Mouse (Mus musculus): Measurements from ENCODE around the gene Tpsb2.

The Tpsb2 gene

DNA sequence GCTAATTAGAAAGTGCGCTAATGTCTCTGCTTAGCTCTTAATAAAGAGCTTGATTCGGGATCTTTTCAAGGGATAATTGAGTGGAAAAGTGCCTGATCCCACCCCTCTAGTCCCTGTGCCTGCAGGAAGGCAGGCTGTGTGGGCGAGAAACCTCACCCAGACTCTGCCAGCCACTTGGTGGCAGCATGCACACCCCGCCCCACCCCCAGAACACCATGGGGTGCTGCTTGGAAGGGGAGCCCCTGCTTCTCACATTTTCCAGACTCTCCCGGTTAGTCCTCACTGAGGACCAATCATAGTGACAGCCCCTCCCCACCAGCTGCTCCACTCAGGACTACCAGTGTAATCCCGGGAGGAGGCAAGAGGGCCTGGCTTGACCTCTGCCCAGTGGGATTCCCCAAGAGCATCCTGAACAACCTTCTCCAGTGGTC lies 39.9 kb downstream of the Tpsb2 start:
- DNase-seq (ENCODE audit: extremely low read depth, low read depth): no peak

DNA sequence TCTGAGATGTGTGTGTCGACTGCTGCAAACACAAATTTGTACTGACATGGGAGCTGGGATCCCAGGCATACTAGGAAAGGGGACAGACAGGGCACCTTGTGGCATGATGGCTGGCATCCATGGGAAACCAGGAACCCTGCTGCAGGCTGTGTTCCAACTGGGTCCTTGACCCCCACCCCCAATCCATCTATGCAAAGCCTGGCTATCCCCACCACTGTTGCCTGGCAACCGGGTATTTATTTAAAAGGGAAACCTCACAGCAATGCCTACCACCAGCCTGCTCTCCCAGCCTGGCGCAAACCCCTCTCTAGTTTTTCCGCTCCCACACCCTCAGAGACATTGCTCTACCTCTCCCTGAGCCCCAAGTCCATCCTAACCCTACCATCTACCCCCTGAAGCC lies 41.2 kb downstream of the Tpsb2 start:
- no peak for DNase-seq (ENCODE audit: extremely low read depth, low read depth)

DNA sequence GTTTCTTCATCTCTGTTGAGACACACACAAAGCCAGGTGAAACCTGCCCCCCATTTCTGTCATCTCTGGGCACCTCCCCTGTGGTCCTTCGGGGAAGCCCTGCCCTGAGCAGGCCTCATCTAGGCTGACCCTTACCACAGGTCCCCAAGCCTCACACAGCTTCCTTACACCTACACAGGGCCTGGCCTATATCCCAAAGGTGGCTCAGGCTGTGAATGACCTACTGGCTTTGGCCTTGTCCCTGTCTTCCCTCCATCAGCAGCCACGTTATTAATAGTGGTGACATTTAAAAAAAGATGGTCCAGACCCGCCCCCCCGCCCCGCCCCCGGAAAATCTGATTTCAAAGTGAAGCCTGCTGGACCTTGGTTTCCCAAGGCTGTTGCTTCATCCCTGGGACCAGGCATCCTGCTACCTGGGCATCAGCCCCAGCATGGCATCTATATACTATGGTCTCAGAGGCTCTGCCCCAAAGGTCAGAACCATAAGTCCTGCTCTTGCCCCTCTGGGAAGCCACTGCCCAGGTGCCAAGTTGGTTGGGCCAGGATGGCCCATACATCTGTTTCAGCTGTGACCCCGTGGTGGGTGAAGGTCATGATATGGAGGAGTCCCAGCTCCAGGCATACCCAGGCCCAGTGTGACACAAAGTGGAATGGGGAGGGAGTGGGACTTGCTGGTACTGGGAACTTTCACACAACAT lies 42.3 kb downstream of the Tpsb2 start:
- no peak for DNase-seq (ENCODE audit: extremely low read depth, low read depth)

DNA sequence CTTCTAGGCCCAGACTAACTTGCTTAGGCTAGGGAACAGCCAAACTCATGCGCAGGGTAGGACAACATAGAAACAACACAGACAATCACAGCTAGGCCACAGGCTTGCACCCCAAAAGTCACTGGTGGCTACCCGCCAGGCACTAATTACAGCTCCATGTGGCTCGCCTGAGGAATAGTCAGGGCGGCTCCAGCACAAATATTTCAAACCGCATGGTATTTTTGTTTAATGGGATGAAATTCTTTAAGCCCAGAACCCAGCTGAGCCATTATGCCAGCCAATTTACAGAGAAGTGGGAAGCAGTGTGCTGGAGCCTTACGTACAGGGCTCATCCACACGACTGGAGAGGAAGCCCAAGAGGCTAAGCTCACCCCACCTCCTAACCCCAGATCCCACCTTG lies 43.5 kb downstream of the Tpsb2 start:
- DNase-seq (ENCODE audit: extremely low read depth, low read depth): no peak

DNA sequence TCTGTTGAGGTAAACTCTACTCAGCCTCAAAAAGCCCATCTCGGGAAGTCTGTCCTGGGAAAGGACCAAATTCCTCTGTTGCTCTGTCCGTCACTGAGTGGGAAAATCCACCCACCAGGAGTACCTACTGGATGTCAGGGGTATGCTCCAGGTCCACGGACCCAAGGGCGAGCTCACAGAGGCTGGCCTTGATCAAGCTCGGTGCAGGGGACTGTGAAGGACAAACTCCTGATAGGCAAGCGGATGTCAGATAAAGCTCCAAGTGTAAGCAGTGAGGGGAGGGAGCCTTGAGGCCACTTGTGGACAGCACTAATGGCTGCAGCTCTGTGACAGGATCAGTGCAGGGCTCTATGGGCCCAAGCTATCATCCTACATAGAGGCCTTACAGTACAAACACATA lies 44.1 kb downstream of the Tpsb2 start:
- DNase-seq (ENCODE audit: extremely low read depth, low read depth): no peak

DNA sequence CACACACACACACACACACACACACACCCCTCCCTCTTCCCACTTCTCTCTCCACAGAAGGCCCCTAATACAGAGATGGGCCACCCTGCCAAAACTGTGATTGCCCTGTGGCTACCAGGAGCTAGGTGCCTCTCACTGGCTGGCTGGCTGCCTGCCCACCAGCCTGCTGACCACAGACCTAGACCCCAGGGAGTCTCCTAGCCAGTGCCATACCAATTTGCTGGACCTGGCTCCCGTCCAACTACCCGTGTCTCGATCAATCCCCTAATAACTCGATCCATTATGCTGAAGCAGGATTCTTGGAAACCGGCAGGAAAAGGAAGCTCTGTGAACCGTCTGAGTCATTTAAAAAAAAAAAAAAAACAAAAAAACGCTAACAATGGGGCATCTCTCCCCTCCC lies 44.7 kb downstream of the Tpsb2 start:
- no peak for DNase-seq (ENCODE audit: extremely low read depth, low read depth)

DNA sequence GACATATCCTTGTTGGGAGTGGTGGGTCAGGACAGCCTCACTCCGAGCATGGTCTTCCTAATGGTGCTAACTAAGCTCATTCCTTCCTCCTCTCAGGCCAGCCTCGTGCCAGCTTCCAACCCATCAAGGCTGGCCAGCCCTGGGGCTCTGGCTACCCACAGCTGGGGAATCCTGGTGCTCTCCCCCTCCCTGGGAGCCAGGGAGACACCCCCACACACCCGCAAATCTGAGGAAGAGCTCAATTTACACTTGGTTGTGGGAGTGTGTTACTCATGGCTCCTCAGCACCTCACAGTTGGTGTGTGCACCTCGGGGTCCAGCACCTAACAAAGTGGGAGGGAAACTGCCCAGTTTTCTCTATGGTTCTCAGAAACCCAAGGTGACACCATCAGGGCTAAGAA lies 45.1 kb downstream of the Tpsb2 start:
- DNase-seq (ENCODE audit: extremely low read depth, low read depth): no peak

DNA sequence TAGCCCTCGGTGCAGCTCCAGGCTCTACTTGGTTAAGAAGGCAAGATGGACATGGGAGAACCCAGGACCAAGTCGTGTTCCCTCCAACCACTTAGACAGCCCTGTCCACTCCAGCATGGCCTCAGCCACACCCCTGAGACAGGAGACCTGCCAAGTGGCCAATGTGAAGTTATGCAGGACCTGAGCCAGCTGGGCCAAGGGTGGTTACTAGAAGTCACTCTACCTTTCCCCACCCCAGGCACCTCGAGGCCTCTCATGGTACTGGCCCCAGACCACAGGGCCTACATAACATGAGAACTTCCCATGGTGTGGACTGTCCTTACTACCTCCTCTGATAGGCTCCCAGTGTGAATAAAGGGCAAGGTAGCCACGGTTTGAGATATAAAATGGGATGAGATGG lies 48.1 kb downstream of the Tpsb2 start:
- DNase-seq (ENCODE audit: extremely low read depth, low read depth): no peak

DNA sequence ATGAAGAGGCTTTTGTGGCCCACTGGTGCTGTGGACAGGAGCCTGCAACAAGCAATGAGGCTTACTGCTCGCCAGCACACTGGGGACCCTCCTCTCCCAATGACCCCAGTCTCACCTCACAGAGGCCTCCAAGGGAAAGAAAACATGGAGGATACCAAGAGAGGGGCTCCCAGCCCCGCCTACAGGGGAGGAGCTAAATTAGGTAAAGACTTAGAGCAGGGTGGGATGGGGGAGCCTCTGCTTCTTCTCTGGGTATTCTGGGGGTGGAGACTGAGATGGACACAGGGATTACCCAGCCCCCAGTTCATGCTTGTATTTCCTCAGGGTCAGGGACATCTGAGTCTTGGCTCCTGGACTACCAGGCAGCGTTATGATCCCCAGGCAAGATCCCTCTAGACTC lies 48.8 kb downstream of the Tpsb2 start:
- no peak for DNase-seq (ENCODE audit: extremely low read depth, low read depth)

DNA sequence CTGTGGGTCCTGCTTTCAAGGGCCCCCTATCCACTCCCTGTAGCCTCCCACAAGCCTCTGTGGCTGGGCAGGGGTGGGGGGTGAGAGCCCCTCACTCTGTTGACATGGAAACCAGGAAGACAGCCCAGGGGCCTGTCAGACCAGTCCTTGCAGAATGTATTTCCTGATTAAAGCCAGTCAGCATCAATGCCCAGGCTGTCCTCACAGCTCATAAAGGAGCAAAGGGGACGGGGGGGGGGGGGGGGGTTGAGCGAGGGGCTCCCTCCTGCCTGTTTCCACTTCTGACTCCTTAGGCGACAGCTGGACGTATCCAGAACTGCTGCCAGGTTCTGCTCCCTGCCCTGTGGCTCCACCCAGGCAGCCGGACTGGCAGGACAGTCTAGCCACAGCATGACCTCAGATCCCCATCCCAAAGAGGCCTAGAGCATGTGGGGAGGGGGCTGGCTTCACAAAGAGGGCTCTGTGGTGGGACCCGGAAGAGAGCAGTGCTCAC lies 49.4 kb downstream of the Tpsb2 start:
- no peak for DNase-seq (ENCODE audit: extremely low read depth, low read depth)

DNA sequence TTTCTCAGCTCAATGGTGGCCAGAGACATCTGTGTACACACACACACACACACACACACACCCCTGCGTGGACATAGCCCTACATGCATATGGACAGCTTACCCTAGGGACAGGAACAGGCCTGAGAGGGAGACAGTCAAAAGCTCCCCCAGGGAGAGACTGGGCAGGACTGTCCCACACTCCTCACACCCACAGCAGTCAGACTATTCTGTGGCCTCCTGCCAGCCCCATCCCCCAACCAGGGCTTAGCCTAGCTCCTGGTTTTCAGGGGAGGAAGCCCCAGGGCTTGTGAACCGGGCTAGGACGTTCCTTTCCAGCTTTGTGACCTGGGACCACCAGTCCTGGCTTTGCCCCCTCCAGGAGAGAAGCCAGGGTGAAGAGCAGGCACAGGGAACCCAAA lies 50.1 kb downstream of the Tpsb2 start:
- DNase-seq (ENCODE audit: extremely low read depth, low read depth): no peak

DNA sequence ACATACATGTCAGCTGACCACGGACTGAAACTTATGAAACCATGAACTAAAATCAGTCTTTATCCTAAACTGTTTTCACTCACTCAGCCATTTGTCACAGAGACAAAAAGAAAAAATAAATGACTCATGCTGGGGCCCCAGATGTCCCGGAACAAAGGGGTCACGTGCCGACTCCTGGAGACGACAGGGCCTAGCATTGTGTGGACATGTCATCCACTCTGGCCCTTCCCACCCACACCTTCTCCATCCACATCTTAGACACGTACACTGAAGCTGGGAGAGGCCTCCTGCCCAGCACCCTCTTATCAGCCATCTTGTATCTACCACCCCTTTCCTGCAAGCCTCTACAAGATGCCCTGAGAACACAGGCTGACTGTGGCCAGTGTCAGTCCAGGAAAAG lies 51.9 kb downstream of the Tpsb2 start:
- no peak for DNase-seq (ENCODE audit: extremely low read depth, low read depth)

Measured in MEL-GATA-1-ER (cell line).